Mouse (Mus musculus): ENCODE measurements at regions not wholly inside any gene's neighbourhood (a gene's known extent, or its start where the extent isn't known, plus 50 kb on each side); places are given as distances from the start of the nearest gene placed in this dataset.
A peak's percentile ranks its signal among the peaks of the same experiment; 100 is the strongest.

DNA sequence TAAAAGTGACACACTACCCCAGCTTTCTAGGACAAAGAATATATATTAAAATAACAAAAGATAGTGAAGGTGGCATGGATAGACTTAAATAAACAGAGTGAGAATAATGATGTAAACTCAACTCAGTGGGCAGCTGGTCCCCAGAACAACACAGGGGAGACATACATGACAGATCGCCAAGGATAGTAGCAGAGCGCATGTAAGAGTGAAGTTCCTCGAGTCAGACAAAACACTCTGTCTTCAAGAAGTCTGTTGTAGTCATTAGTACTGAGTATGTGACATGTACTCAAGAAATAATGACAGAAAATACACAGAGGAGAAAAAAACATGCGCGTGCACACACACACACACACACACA lies 74.8 kb upstream of the Stxbp5l start:
- no peaks in the 10 kb centered on the region for H3K36me3 ChIP-seq
- WGBS = 89% methylated on average over 5 of the region's 5 CpGs
- H3K4me1 ChIP-seq = no peaks in the 10 kb centered on the region
- ATAC-seq (replicated peaks; ENCODE audit: low FRiP score) = no peak
- no peak overlapping the region for H3K4me2 ChIP-seq
- no peaks in the 10 kb centered on the region for H3K27me3 ChIP-seq
- no peak overlapping the region for H3K27ac ChIP-seq
- H3K9ac ChIP-seq = no peak overlapping the region
- H3K9me3 ChIP-seq (replicated peaks) = no peaks in the 10 kb centered on the region
- H3K4me3 ChIP-seq (replicated peaks) = no peak overlapping the region

DNA sequence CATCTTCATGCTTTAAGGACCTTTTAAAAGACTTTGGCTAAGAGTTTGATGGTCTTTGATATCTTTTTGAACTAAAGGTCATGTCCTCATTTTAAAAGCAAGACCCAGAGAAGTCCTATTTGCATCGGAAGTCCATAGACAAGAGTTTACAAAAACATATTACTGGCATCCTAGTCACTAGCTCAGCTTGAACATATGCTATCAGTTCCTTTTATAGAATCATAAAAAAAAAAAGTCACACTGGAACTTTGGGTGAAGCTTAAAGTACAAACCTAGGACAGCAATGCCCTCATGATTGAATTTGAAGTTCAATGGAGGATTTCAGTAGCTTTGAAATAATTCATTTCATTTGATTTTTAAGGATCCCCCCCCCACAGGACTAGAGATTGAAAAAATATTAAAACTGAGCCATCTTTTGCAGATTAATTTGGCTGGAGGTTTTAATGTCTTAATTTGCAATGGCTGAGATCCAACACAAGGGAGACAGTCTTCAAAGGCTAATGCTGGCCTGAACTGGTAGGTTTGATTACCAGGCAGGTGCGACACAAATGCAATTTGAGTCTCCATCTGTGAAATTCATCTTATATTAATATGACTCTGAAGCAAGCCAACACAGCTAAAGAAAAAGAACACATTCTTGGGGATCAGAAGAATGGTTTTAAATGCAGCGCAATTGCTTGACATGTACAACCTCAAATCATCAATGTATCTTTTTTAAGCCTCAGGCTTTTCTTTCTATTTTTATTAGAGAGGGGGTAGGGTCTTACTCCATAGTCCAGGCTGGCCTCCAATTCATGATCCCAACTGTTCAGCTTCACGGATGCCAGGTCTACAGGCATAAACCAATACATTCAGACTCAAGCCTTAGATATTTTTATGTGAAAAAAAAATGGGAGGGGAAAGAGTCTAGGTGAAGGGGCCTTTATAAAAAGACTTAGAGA lies 74.1 kb upstream of the Stxbp5l start:
- ATAC-seq (replicated peaks; ENCODE audit: low FRiP score) = no peak
- Histone ChIP-seq H3K27ac (no peak overlapping the region), H3K9ac (no peak overlapping the region), H3K9me3 (replicated peaks) (no peaks in the 10 kb centered on the region), H3K4me2 (no peak overlapping the region), H3K4me3 (replicated peaks) (no peak overlapping the region), H3K36me3 (no peaks in the 10 kb centered on the region), H3K27me3 (no peaks in the 10 kb centered on the region), H3K4me1 (no peaks in the 10 kb centered on the region)
- 84% methylated on average over 4 of the region's 4 CpGs for WGBS

DNA sequence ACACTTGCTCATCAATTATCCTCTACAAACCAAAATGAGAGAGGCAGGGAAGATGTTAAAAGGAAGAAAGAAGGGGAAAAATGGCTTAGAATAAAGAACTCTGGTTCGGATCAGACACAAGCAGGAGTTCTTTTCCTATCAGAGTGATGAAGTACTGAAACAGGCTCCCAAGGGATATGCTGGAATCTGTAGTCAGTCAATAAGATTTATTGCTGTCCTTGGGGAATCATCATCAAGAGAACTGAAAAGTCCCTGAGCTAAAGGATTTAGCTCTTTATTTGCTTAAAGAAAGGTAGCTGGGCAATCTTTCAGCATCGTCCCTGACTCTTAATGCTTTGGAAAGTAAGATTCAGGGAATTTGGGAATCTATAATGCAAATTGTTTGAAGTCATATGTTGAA lies 71.2 kb upstream of the Stxbp5l start:
- WGBS = 45% methylated on average over 2 of the region's 2 CpGs
- Histone ChIP-seq H3K27ac (no peak overlapping the region), H3K4me2 (no peak overlapping the region), H3K27me3 (no peaks in the 10 kb centered on the region), H3K36me3 (no peaks in the 10 kb centered on the region), H3K9ac (no peak overlapping the region), H3K4me3 (replicated peaks) (no peak overlapping the region), H3K4me1 (no peaks in the 10 kb centered on the region), H3K9me3 (replicated peaks) (no peaks in the 10 kb centered on the region)
- ATAC-seq (replicated peaks; ENCODE audit: low FRiP score) = no peak

DNA sequence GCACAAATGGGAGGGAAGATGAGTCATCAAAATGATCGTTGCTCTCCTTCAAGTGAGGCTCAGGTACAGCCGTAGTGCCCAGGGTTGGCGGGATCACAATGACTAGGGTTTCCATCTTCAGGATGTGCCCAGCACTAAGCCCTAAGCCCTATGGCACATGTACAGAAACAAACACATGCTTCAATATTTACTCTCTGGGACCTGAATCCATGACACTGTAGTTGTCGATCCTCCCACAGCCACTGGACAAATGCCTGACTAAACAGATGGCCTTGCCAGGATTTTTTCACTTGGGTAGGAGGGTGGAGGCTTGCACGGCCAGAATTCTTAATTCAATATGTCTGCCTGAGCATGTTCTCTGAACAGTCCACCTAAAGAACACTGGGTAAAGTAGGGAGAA lies 65.1 kb upstream of the Stxbp5l start:
- H3K27me3 ChIP-seq = no peaks in the 10 kb centered on the region
- H3K4me1 ChIP-seq = no peaks in the 10 kb centered on the region
- H3K9me3 ChIP-seq (replicated peaks) = no peaks in the 10 kb centered on the region
- no peak overlapping the region for H3K27ac ChIP-seq
- no peak overlapping the region for H3K4me2 ChIP-seq
- no peak for ATAC-seq (replicated peaks; ENCODE audit: low FRiP score)
- WGBS = 79% methylated on average over 5 of the region's 5 CpGs
- H3K9ac ChIP-seq = no peak overlapping the region
- H3K4me3 ChIP-seq (replicated peaks) = no peak overlapping the region
- no peaks in the 10 kb centered on the region for H3K36me3 ChIP-seq

DNA sequence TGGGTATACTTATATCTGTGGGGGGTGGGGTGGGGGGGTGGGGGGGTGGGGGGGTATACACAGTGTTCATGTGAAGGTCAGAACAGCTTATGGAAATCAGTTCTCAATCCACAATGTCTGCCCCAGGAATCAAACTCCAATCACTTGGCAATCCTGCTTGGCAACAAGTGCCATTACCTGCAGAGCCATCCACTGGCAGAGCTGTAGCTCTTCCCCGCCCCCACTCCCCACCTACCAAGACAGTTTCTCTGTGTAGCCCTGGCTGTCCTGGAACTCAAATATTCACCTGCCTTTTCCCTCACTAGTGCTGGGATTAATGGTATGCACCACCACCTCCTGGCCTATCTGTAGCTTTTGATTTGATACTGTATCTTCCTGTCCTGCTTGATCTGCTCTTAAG lies 61.0 kb upstream of the Stxbp5l start:
- H3K9ac ChIP-seq = no peak overlapping the region
- H3K9me3 ChIP-seq (replicated peaks) = no peaks in the 10 kb centered on the region
- no peak overlapping the region for H3K4me2 ChIP-seq
- no peak overlapping the region for H3K27ac ChIP-seq
- WGBS = 59% methylated on average over 1 of the region's 1 CpGs
- peaks cover 2% of the 10 kb centered on the region; the same call in 1 of the 2 replicates for H3K4me1 ChIP-seq
- no peak overlapping the region for H3K4me3 ChIP-seq (replicated peaks)
- ATAC-seq (replicated peaks; ENCODE audit: low FRiP score) = no peak
- H3K36me3 ChIP-seq = no peaks in the 10 kb centered on the region
- no peaks in the 10 kb centered on the region for H3K27me3 ChIP-seq

DNA sequence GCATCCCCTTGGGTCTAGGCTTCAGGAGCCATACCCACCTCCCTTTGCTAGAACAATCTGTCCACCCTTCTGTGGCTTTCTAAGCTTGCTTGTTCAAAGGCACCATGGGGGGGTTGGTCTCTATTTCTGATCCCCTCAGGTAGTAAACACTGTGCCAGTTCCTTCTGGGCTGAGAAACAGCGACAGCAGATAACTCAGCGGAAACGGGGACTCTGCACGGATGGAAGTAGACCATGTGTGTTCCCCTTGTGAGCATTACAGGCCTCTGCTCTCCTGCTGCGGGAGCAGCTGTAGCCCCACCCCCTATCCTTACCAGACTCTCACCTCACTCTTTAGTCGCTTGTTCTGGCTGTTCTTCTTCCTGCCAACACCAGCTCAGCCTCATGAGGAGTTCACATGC lies 58.2 kb upstream of the Stxbp5l start:
- H3K4me2 ChIP-seq = no peak overlapping the region
- no peaks in the 10 kb centered on the region for H3K36me3 ChIP-seq
- H3K4me3 ChIP-seq (replicated peaks) = no peak overlapping the region
- no peak for ATAC-seq (replicated peaks; ENCODE audit: low FRiP score)
- no peaks in the 10 kb centered on the region for H3K9me3 ChIP-seq (replicated peaks)
- H3K9ac ChIP-seq = no peak overlapping the region
- H3K27me3 ChIP-seq = no peaks in the 10 kb centered on the region
- no peak overlapping the region for H3K27ac ChIP-seq
- peaks cover 4% of the 10 kb centered on the region; the same call in 1 of the 2 replicates for H3K4me1 ChIP-seq
- 64% methylated on average over 6 of the region's 6 CpGs for WGBS

DNA sequence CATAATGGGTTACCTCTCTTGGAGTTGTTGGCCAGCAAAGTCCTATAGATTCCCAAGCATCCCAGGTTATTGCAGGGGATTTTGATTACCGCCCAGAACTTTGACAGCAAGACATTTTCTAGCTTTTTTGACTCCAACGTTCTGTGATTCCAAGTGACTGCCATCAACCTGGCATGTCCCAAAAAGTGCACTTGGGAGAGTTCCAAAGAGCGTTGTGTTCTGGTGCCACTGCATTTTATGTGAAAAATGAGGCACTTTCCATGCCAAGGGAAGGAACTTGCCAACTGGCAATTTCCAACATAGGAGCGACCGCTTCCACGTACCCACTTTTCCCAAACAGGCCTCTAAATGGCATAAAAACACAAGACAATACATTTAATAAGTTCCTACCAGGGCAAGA lies 57.7 kb upstream of the Stxbp5l start:
- Histone ChIP-seq H3K4me2 (no peak overlapping the region), H3K9ac (no peak overlapping the region), H3K36me3 (no peaks in the 10 kb centered on the region), H3K4me1 (peaks cover 4% of the 10 kb centered on the region; the same call in 1 of the 2 replicates), H3K27me3 (no peaks in the 10 kb centered on the region), H3K4me3 (replicated peaks) (no peak overlapping the region), H3K9me3 (replicated peaks) (no peaks in the 10 kb centered on the region), H3K27ac (no peak overlapping the region)
- ATAC-seq (replicated peaks; ENCODE audit: low FRiP score) = no peak
- WGBS = 93% methylated on average over 6 of the region's 6 CpGs

DNA sequence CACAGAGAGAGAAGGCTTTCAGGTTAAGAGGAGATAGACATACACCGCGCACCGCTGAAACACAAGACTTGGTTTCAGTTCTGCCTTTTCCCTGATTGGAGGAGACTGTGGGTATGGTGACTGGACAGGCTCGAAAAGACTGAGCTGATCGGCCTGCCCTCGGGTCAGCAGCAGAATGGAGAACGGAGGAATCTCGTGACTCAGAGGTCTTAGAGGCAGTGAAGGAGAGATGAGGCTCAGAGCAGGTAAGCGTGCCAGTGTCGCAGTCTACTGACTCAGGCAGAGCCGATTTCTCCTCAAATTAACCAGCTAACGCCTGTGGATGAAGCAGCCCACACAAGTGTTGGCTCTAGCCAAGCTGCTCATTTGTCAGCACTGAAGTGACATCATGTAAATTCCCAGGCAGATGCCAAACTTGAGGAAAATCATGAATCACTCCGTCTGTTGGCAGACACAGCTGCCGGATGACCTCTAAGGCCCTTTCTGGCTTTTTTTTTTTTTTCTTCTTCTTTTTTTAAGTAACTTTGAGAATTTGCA lies 55.9 kb upstream of the Stxbp5l start:
- 0 out of 2 replicates have a peak overlapping the region, but pooled peaks have one; percentile 25 for H3K4me2 ChIP-seq

More for the DNA sequence above, 55.9 kb upstream of the Stxbp5l start:
- Histone ChIP-seq H3K27me3 (no peaks in the 10 kb centered on the region), H3K4me3 (replicated peaks) (no peak overlapping the region), H3K9me3 (replicated peaks) (no peaks in the 10 kb centered on the region), H3K36me3 (no peaks in the 10 kb centered on the region), H3K4me1 (peaks cover 4% of the 10 kb centered on the region; the same call in 1 of the 2 replicates), H3K9ac (no peak overlapping the region), H3K27ac (no peak overlapping the region)
- ATAC-seq (replicated peaks; ENCODE audit: low FRiP score) = peak; percentile 74; the same call in 1 of the 2 replicates
- 47% methylated on average over 14 of the region's 14 CpGs for WGBS

Measured in kidney, embryonic 15.5 days (tissue).